Mouse (Mus musculus): Measurements from ENCODE around the gene Atp6v0a1.

Gene Atp6v0a1

DNA sequence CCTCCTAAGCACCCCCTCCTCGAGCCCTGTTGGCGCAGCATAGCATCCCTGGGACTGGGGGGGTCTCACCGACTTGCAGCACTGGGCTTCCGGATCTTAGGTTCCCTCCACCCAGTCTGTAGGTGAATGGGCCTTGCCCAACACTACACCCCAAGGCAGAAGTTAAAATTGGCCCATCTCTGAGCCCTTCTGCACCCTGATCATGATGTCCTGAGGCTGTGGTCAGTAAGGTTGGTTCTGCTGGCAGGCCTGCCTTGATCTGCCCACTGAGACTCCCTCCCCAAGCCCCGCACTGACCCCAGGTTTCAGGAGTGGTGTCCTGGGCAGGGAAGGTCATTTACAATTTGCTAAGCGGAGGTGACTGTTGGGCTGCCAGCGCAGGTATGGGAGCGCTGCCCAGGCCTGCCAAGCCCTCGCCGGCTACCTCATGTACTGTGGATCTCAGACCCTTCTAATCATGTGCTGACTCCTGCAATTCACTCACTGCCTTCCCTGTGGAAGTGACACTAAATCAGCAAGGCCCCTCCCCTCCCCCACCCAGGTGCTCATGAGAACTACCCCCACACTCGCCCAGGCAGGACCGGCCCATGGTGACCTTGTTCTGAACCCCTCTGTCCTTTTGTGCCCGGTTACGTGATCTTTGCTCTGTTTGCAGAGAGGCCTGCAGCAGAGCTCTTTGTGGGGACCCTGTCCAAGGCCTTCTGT, 53.9 kb downstream of the Atp6v0a1 start:
- DNase-seq = no peak

GRCm38 (mm10) chr11:101063676-101064327, 54.5 kb downstream of the Atp6v0a1 start:
- DNase-seq = peak; percentile 99

- DNase-seq = no peak
These were observed 55.2 kb downstream of the Atp6v0a1 start for GRCm38 (mm10) chr11:101064462-101064861.

DNA sequence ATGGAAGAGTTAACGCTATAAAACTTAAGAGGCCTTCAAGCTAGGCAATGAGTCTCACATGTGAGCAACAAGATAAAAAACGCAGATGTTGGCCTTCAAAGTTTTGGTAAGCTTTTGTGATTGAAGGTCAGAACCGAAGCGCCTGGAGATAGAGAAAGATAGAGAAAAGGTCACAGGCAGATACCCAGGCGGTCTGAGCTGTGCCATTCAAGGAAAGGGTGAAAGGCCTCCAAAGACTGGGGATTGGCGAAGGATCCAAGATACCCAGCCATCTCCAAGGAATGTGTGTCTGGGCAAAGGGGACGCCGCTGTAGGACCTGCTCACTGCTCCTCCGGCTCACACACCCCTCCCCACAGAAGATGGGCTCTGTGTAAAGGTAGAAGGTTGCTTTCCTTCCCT, 55.8 kb downstream of the Atp6v0a1 start:
- no peak for DNase-seq

- DNase-seq = peak; percentile 97
These were observed 57.5 kb downstream of the Atp6v0a1 start for GRCm38 (mm10) chr11:101066549-101067412.

- DNase-seq = peak; percentile 100
These were observed 60.3 kb downstream of the Atp6v0a1 start, which contains the start of gene Naglu for GRCm38 (mm10) chr11:101069391-101070188. TSS of gene Naglu (plus strand) at chr11:101070012.

DNA sequence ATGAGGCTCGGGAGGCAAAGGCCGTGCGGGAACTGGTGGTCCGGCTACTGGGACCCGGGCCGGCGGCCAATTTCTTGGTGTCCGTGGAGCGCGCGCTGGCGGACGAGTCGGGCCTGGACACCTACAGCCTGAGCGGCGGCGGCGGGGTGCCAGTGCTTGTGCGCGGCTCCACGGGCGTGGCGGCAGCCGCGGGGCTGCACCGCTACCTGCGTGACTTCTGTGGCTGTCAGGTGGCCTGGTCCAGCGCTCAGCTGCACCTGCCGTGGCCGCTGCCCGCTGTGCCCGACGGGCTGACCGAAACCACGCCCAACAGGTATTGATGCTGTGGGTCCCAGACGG, 60.9 kb downstream of the Atp6v0a1 start:
- no peak for DNase-seq

GRCm38 (mm10) chr11:101070987-101071386, 61.7 kb downstream of the Atp6v0a1 start:
- DNase-seq = peak; percentile 93

GRCm38 (mm10) chr11:101071810-101072428, 62.7 kb downstream of the Atp6v0a1 start:
- peak; percentile 93 for DNase-seq

DNA sequence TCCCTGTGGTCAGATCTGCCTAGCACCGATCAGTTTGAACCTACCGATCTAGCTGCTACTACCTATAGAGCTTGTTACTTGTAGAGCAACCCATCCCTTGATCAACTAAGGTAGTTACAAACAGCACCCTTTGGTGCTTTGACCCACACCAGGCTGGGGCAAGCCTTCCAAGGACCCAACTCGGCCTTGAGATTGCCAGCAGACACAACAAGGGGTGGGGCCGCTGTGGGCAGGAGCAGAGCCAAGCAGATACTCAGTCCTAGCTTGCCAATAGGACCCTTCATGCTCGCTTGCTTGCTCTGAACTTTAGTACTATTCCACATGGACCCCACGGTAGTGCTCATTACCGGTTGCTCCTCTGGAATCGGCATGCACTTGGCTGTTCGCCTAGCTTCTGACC, 68.9 kb downstream of the Atp6v0a1 start, which contains the start of gene Hsd17b1:
Gene Hsd17b1, plus strand, starts transcription at position 291 of the 400 bp plus-strand sequence.
- peak; percentile 85 for DNase-seq

GRCm38 (mm10) chr11:101079746-101080145, 70.5 kb downstream of the Atp6v0a1 start:
- DNase-seq = peak; percentile 88

DNA sequence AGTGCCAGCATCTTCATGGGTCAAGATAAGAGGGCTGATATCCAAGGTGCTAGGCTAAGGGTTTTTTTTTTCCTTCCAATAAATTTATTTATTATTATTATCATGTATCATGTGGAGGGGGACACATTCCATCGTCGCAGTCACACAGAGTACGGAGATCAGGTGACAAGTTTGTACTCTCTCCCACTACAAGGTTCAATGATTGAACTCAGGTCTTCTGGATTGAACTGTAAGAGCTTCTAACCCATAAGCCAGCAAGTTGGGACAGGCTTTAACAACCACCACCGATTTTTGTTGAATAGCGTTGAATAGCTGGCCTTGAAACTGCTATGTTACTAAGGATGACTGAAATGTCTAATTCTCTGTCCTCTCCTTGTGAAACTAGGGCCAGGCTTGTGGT, 71.2 kb downstream of the Atp6v0a1 start:
- DNase-seq = no peak

- no peak for DNase-seq
These were observed 72.4 kb downstream of the Atp6v0a1 start for GRCm38 (mm10) chr11:101081659-101082058.

- peak; percentile 99 for DNase-seq
These were observed 73.2 kb downstream of the Atp6v0a1 start, which contains the start of gene Coasy for GRCm38 (mm10) chr11:101082208-101083082. TSS of gene Coasy (plus strand) at chr11:101082565.

- DNase-seq = peak; percentile 93
These were observed 73.9 kb downstream of the Atp6v0a1 start for GRCm38 (mm10) chr11:101083083-101083697.

DNA sequence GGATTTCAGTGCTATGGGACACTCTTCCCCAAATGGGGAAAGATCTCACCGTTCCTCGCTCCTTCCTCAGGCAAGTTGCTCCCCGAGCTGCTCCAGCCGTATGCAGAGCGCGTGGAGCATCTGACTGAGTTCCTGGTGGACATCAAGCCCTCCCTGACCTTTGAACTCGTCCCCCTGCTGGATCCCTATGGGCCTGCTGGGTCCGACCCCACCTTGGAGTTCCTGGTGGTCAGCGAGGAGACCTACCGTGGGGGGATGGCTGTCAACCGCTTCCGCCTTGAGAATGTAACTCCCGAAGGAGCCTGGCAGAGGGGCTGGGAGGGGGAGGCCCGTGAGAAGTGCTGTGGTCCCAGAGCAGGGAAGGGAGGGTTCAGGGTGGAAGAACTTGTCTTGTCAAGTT, 75.0 kb downstream of the Atp6v0a1 start:
- DNase-seq = peak; percentile 95

- DNase-seq = peak; percentile 94
These were observed 75.6 kb downstream of the Atp6v0a1 start for GRCm38 (mm10) chr11:101084811-101085210.

DNA sequence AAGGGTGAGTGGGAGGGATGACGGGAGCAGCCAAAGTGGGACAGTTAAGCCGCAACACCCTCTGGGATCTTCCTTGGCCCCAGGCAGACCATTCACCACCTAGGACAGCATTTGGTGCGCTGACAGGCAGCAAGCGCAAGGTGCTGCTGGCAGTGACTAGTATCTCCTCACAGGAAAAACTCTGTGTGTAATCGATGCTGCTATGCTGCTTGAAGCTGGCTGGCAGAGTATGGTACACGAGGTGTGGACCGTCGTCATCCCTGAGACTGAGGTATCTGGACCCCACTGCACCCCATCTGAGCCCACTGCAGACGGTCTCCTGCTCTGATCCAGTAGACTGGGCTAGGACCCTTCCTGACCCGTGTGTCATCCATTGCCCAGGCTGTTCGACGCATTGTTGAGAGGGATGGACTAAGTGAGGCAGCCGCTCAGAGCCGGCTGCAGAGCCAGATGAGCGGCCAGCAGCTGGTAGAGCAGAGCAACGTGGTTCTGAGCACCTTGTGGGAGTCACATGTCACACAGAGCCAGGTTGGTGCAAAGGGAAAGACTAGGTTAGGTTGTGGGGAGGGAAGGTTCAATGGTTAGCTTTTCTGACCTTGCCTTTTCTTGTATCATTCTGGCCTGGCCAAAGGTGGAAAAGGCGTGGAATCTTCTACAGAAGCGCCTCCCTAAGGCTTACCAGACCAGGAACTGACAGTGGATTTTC, 76.5 kb downstream of the Atp6v0a1 start:
- peak; percentile 92 for DNase-seq

DNA sequence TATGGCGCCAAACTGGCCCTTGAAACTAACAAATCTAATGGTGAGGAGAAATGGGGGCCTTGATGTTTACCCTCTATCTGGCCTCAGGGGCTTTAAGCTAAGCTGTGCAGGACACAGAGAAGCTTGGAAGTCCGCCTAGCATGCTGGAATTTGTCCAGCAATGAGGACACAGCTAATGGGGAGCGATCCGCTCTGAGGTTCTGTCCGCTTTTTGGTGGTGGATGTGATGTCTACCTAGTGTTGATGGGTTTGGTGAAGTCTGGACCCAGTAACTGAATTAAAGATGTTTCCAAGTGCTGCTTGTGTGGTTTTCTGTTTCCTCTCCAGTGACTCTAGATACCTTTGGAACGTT, 77.0 kb downstream of the Atp6v0a1 start:
- peak; percentile 92 for DNase-seq

Measured in heart, adult 11 months (tissue).